Mouse (Mus musculus) stomach, postnatal 0 days (tissue): ENCODE results near the gene Ripply1. TPM values are rescaled to one million over a fixed set of nuclear protein-coding genes. Genes with fewer than 3 reads are reported as not detected.

Experiments
- ATAC-seq: fragments of 200-750 bp; cut with Nextera tagmentation; 2 replicates; pipeline ENCODE4 v1.8.0; 2017; ENCODE audit not compliant: low FRiP score, low TSS enrichment
- DNase-seq: peaks from one replicate; pipeline ENCODE4 v3.0.0-alpha.2; 2016; ENCODE audit warnings: low spot score
- H3K27ac ChIP-seq: fragments of 300-500 bp; sonication (generic); replicated peaks from 2 replicates; pipeline ENCODE4 v1.5.1; 2014; ENCODE audit warnings: mild to moderate bottlenecking, control low read depth
- H3K27me3 ChIP-seq: fragments of 300-500 bp; sonication (generic); 2 replicates; pipeline ENCODE4 v1.6.1; 2014; ENCODE audit warnings: low read length; ENCODE audit not compliant: control insufficient read depth, insufficient read depth
- H3K36me3 ChIP-seq: fragments of 300-500 bp; sonication (generic); 2 replicates; pipeline ENCODE4 v1.6.1; 2014; ENCODE audit warnings: low read length, mixed read lengths; ENCODE audit not compliant: control insufficient read depth, insufficient read depth
- H3K4me1 ChIP-seq: fragments of 300-500 bp; sonication (generic); replicated peaks from 2 replicates; pipeline ENCODE4 v1.6.1; 2014; ENCODE audit warnings: antibody characterized with exemption; ENCODE audit not compliant: control insufficient read depth, insufficient read depth
- H3K4me2 ChIP-seq: fragments of 300-500 bp; sonication (generic); replicated peaks from 2 replicates; pipeline ENCODE4 v1.6.1; 2014; ENCODE audit warnings: low read depth, mild to moderate bottlenecking, control low read depth, moderate library complexity
- H3K4me3 ChIP-seq: fragments of 300-500 bp; sonication (generic); 2 replicates; pipeline ENCODE4 v1.5.1; 2014; ENCODE audit warnings: low read depth, low read length, control low read depth
- H3K9ac ChIP-seq: fragments of 300-500 bp; sonication (generic); 2 replicates; pipeline ENCODE4 v1.6.1; 2014; ENCODE audit warnings: mild to moderate bottlenecking, low read length, control low read depth, mixed read lengths
- H3K9me3 ChIP-seq: fragments of 300-500 bp; sonication (generic); 2 replicates; pipeline ENCODE4 v1.6.1; 2016; ENCODE audit warnings: low read length; ENCODE audit not compliant: control insufficient read depth
- CTCF ChIP-seq: IDR thresholded peaks from 2 replicates; pipeline ENCODE4 v1.5.1; 2016; ENCODE audit warnings: antibody characterized with exemption, low read depth, mild to moderate bottlenecking, moderate library complexity
- EP300 ChIP-seq: optimal IDR thresholded peaks from 2 replicates; pipeline ENCODE3; 2016; ENCODE audit warnings: antibody characterized with exemption
- WGBS: fragments of 180-500 bp; shearing (Covaris S2); extraction: QIAGEN DNeasy Blood & Tissue Kit; methylation state at CpG from one replicate; pipeline ENCODE4 v1.1.7; 2014; 5-methylcytosine and 5-hydroxymethylcytosine counted together
- polyA plus RNA-seq: library from polyadenylated mRNA; unstranded; fragments of >200 nt; fragmentation: Nextera tagmentation; extraction: Ambion mirVana; gene quantifications from 2 replicates; pipeline ENCODE4 v1.2.1, GENCODE M21; 2015

Ripply1 gene
- polyA plus RNA-seq, 1 experiment from 2014 or later, result not detected

DNA sequence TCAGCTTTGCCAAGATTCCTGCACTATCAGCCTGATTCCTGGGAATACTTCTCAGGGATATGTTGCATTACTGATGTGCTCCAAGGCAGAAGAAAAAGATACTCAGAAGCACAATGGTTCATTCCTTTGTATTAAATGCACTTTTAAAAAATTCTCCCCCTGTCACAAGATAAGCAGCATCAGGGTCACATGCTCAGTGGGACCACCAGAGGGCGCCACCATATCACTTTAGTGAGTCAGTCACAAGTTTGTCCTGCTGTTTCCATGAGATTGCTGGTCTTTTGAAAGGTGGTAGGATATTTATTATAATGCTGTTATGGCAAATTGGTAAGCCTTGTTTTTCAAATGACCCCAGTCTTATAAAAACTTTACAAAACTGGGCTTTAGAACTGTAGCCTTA, 30.3 kb downstream of the Ripply1 start:
- H3K4me2 ChIP-seq, result no peak overlapping the region
- H3K36me3 ChIP-seq, result no peaks in the 10 kb centered on the region
- H3K4me3 ChIP-seq, result no peak overlapping the region
- TF ChIP-seq EP300 (no peak), CTCF (peak; percentile 76)
- 0% methylated on average over 1 of the region's 1 CpGs for WGBS
- no peak overlapping the region for H3K9ac ChIP-seq
- DNase-seq, result peak; percentile 53
- no peaks in the 10 kb centered on the region for H3K27me3 ChIP-seq
- ATAC-seq, result no peak
- H3K9me3 ChIP-seq, result no peaks in the 10 kb centered on the region
- no peak overlapping the region for H3K27ac ChIP-seq
- no peaks in the 10 kb centered on the region for H3K4me1 ChIP-seq

DNA sequence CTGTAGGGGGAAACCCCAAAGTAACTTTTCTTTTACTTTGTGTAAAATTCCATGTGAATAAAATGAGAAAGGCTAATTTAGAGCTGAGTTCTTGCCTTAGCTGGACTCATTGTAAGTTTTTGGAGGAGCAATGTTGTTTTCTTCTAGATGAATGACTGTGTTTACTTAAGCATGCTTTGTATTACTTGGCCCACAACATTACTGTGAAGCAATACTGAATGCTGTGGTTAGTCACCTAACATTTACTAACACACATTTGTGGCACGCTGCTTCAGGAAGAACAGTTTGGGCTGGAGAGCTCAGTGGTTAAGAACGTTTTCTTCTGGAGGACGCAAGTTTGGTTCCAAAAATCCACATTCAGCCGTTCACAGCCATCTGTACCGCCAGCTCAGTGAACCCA, 45.1 kb downstream of the Ripply1 start:
- no peak for ATAC-seq
- H3K4me2 ChIP-seq, result no peak overlapping the region
- H3K4me3 ChIP-seq, result no peak overlapping the region
- H3K4me1 ChIP-seq, result no peaks in the 10 kb centered on the region
- TF ChIP-seq EP300, result no peak
- no peak for TF ChIP-seq CTCF
- no peak for DNase-seq
- WGBS, result 86% methylated on average over 5 of the region's 5 CpGs
- no peaks in the 10 kb centered on the region for H3K27me3 ChIP-seq
- H3K27ac ChIP-seq, result no peak overlapping the region
- no peaks in the 10 kb centered on the region for H3K36me3 ChIP-seq
- H3K9ac ChIP-seq, result no peak overlapping the region
- no peaks in the 10 kb centered on the region for H3K9me3 ChIP-seq

DNA sequence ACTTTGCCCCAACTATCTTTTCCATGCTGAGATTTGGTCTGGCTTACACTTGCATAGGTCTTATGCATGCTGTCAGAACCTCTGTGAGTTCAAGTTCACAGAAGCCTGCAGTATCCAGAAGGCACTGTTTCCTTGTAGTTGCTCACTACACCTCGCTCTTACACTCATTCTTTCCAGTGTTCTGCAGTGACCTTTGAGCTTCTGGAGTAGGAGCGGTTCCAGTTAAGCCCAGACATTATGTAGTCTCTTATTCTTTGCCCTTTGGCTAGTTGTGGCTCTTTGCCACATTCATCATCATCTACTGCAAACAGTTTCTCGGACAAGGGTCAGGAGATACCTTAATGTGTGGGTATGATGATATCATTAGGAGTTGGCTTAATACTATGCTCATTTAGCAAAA, 51.6 kb downstream of the Ripply1 start:
- Histone ChIP-seq H3K27ac (no peak overlapping the region), H3K9me3 (no peaks in the 10 kb centered on the region), H3K4me3 (no peak overlapping the region), H3K36me3 (no peaks in the 10 kb centered on the region), H3K4me2 (no peak overlapping the region), H3K27me3 (no peaks in the 10 kb centered on the region), H3K4me1 (no peaks in the 10 kb centered on the region), H3K9ac (no peak overlapping the region)
- ATAC-seq (peak; percentile 93), DNase-seq (peak; percentile 16)
- WGBS, result 80% methylated on average over 3 of the region's 3 CpGs
- no peak for TF ChIP-seq CTCF
- no peak for TF ChIP-seq EP300

Other genes starting within 250 kb of the Ripply1 start
- 104 and 114 TPM in 2 replicates for gene Rnf128, start 219.0 kb downstream of the Ripply1 start, polyA plus RNA-seq
- 1.6 and 1.8 TPM in 2 replicates for gene Tbc1d8b, start 97.4 kb downstream of the Ripply1 start, polyA plus RNA-seq
- 0.25 and 0.38 TPM in 2 replicates for gene Gm15013, start 67.9 kb downstream of the Ripply1 start, polyA plus RNA-seq
- gene Cldn2, start 18.5 kb upstream of the Ripply1 start, polyA plus RNA-seq, result 0.16 and 0.18 TPM in 2 replicates
- gene Morc4, start 89.3 kb upstream of the Ripply1 start, polyA plus RNA-seq, result 5.1 and 5.5 TPM in 2 replicates
- gene Rbm41, start 216.2 kb upstream of the Ripply1 start, polyA plus RNA-seq, result 1.1 TPM in 2 replicates